Mouse (Mus musculus): ENCODE measurements around the gene Xcr1.

Gene Xcr1

DNA sequence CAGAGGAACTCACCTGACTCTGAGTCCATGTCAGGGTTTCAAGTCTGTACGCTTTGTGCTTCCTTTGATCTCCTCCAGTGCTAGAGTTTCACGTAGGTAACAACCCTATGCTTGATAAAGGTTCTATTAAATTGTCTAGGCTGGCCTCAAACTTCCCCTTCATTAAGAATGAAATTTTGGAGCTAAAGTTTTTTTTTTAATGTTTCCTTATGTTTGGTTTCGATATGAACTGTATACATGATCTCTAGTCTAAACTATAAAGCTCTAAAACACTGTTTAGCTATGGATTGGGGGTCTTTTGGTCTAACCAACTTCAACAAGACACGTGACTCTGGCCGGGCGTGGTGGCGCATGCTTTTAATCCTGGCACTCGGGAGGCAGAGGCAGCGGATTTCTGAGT lies at the start of gene Xcr1:
Gene Xcr1 (minus strand): TSS at position 101 of the 400 bp plus-strand sequence.
- no peak for DNase-seq

- DNase-seq = no peak
These were observed 10.2 kb upstream of the Xcr1 start for GRCm38 (mm10) chr9:123872049-123872448.

DNA sequence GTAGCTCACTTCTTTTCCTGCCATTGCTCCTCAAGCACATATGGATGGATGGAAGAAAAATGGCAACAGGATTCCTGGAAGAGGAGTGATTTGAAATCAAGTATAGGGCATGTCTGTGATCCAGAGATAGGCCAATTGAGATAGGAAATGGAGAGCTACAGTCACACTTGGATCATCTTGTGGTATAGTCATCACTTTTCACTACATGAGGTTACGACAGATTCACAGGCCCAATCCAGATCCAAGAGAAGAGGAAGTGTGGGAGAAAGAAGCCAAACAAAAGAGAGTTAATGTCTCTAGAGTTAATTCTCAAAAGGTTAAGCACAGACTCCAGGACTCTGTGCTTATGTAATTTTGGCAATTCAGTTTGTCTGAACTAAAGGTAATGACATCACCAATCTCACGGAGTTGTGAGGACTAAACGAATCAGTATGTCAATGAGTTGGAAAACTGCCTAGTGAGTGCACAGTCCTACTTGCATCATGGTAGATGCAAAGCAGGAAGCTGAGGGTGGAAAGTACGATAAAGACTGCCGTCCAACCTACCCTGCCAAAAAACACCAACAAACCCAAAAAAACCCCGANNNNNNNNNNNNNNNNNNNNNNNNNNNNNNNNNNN lies 7.4 kb upstream of the Xcr1 start:
- no peak for DNase-seq

GRCm38 (mm10) chr9:123863641-123864040 lies 1.8 kb upstream of the Xcr1 start:
- no peak for DNase-seq

GRCm38 (mm10) chr9:123862895-123863616 lies 1.2 kb upstream of the Xcr1 start:
- DNase-seq = no peak

DNA sequence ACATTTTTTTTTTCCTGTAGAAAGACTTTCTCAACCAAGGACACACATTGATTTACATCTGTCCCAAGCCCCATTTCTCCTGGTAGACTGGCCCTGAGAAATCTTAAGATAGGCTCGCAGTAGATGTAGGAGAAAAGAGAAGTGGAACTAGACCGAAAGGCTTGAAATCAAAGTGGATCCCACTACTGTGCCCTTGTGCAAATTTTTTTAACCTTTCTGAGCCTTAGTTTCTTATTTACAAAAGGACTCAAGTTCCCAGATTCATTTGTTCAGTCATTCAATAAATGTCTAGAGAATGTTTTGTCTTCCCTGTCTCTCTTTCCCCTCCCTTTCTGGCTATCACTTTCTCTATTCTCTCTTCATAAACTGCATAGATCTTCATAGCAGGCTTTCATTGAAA lies 5.0 kb downstream of the Xcr1 start:
- DNase-seq = no peak

DNA sequence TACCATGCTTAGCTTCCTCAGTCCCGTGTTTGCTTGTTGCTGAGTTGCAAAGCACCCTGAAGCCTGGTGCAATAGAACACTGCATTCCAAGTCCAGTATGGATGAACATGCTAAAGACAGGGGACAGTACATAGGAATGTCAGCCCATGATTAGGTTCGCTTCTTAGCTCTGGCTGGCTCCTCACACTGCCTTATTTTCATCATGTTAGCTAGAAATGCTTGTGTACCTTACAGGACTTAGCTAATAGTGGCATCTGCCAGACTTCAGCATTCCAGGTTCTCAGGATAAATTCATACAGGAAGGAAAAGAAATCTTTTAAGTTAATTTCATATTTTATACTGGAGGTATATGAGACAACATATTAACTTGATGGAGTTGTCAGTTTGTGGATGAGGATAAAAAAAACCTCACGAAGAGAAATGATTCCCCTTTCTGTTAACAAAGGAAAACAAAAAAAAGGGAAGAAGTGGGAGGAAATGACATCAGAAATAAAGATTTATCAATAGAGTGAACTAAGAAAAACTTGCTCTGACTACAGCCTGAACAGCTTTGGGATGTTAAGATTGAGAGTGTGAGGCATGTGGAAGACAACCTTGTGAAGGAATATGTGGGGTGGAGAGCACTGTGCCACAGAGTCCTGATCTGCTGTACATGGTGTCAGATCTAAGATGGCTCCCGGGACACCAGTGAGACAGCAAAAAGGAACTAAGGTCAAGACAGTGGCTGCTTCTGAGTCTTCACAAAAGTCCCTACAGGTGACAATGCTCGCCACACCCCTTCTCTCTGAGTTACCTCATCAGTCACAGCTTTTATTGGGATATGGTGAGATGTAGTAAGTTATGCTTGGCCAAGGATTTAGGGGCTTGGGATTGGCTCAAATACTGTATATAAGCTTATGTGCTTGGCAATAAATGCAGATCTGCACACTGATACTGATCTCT lies 9.1 kb downstream of the Xcr1 start:
- peak; percentile 17 for DNase-seq

- DNase-seq = peak; percentile 99
These were observed 9.9 kb downstream of the Xcr1 start, which contains the start of gene Fyco1 for GRCm38 (mm10) chr9:123851713-123852448. Gene Fyco1, minus strand, starts transcription at chr9:123851899.

DNA sequence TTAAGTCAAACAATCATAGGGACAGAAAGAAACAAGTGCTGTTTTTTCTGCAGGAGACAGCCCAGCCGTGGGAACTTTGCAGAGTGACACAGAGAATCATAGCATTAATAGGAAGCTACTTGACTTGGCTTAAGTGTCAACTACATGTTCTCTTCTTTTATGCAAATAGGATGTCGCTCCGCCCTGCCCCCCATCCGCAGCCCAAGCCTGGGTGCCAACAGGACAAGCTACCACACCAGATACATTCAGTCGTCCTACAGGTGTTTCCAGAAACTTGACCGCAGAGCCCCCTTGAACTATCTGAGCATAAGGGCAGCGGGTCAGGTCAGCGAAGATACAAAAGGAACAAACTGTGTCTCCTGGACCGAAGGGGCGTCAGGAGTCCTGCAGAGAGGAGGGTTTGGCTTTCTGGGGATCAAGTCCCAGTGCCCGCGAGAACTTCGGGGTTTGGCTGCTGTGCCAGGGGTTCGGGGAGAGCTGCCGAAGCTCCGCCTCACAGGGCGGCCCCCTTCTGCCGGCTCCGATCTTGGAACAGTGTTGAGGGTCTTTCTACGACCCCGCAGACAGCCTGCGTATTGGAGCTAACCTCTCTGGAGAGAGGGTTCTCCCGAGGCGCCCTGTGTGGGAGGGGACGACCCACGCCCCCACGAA lies 10.6 kb downstream of the Xcr1 start:
- peak; percentile 70 for DNase-seq

GRCm38 (mm10) chr9:123850705-123851061 lies 11.1 kb downstream of the Xcr1 start:
- DNase-seq = peak; percentile 17

DNA sequence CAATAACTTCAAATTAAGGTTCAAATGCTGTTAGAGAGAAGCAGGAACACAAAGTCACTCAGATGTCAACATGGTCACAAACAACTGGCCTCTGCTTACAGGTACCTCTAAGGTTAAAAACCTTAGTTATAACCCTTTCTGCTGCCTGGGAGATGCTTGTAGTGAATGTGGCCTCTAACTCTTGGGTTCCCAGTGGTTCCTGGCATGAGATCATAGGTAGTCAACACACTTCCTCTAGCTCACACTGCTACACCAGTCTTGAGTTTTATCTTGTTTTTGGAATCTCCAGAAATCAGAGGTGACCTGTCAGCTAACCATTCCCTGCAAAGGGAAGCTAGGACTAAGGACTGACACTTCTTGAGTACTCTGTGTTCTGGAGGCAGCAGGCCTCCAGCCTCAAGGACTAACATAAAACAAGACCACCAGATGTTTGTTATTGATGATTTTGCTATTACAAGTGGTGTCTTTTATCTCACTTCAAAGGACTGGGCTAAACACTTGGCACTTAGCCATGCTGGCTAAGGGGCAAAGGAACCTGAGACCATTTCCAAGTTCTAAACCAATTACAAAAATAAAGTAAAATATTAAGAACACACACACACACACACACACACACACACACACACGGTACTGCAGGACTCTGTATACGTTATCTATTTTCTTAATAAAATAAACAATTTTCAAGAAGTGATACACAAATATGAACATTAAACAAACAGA lies 11.7 kb downstream of the Xcr1 start:
- DNase-seq = no peak

GRCm38 (mm10) chr9:123846490-123846889 lies 15.3 kb downstream of the Xcr1 start:
- DNase-seq = no peak

DNA sequence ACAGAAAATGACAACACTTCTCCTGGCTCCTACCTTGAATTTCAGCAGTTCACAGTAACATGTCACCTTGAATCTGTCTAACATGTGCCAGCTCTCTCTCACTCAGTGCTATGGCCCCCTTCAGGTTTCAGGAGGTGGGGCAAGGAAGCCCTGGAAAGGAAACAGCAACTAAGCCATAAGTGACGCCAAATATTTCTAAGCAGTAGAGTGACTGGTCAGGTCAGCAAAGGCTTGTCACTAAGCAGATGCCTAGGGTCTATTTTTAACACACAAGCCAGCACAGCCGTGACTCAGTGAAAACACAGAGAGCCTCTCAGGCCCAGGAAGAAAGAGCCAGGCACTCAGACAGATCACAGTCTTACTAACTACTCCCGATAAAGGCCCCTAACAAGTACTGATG lies 16.7 kb downstream of the Xcr1 start:
- peak; percentile 7 for DNase-seq

GRCm38 (mm10) chr9:123844468-123844867 lies 17.4 kb downstream of the Xcr1 start:
- no peak for DNase-seq

DNA sequence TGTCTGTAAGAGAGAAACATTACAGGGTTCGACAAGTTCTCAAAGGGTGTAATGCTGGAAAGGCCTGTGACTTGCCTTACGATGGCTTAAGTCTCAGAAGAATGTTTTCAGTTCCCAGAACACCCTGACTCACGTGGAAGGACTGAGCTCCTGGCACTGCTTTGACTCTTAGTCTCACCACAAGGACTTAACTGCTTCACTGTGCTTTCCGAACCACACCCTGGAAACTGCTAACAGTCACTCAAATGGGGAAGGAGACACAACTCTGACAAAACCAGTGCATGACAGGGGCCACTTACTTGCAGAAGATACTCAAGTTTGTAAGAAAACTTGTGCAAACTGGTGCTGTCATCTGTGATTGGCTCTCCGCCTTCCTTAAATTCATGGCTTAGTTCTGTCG lies 21.6 kb downstream of the Xcr1 start:
- DNase-seq = no peak

- no peak for DNase-seq
These were observed 26.0 kb downstream of the Xcr1 start for GRCm38 (mm10) chr9:123835851-123836250.

GRCm38 (mm10) chr9:123828916-123829315 lies 32.9 kb downstream of the Xcr1 start:
- no peak for DNase-seq

DNA sequence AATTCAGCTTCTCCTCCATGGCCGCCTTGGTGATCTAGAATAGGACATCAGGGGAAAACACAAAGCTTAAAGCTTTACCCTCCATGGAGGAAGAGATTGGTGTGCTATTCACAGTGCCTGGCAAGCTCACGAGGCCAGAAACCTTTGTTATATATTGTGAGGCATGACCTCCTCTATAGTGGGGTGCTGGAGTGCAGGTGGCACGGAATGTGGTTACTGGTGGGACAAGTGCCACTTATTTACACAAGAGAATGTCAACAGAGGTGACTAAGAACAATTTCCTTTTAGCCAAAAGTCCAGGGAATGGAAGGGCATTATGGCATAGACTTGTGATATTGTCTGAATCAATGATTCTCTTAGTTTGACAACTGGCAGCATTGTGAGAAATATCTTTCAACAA lies 35.2 kb downstream of the Xcr1 start:
- no peak for DNase-seq

DNA sequence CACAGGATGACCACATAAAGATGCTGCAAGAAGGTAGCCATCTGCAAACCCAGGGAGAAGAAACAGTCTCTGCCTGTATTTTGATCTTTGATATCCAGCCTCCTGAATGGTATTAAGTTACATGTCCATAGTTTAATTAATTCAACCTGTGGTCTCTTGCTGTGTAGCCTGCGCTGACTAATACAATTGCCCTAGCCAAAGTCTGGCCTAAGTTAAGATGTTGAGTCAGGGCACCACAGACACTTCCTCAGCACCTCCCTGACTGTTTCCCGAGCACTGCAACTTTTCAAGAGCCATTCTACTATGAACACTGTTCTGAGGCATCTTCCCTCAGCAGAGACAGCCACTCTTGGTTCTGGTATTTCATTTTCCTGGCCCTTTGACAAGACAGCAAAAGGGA lies 43.2 kb downstream of the Xcr1 start:
- no peak for DNase-seq

DNA sequence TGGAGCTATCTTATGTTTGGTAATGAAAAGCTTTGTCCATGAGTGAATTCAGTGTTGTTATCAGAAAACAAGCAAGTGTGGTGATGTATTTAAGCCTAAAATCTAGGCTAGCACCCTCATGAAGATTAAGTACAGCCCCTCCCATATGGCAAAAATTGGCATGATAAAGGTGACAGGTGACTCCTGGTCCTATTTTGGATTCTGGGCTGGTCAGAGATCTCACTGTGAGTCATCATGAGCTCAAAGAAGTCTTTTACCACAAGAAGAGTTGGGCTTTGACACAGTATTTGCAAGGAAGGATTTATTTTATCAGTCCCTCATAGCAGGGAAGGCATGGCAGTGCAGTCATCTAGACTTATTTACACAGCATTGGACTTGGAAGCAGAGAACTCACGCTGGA lies 45.8 kb downstream of the Xcr1 start:
- no peak for DNase-seq

GRCm38 (mm10) chr9:123815444-123815843 lies 46.4 kb downstream of the Xcr1 start:
- DNase-seq = no peak

GRCm38 (mm10) chr9:123814821-123815220 lies 47.0 kb downstream of the Xcr1 start:
- DNase-seq = no peak

Data from kidney, adult 11 months (tissue).